ENCODE assay signal across 8 mouse cellular contexts in the genomic region with DNA sequence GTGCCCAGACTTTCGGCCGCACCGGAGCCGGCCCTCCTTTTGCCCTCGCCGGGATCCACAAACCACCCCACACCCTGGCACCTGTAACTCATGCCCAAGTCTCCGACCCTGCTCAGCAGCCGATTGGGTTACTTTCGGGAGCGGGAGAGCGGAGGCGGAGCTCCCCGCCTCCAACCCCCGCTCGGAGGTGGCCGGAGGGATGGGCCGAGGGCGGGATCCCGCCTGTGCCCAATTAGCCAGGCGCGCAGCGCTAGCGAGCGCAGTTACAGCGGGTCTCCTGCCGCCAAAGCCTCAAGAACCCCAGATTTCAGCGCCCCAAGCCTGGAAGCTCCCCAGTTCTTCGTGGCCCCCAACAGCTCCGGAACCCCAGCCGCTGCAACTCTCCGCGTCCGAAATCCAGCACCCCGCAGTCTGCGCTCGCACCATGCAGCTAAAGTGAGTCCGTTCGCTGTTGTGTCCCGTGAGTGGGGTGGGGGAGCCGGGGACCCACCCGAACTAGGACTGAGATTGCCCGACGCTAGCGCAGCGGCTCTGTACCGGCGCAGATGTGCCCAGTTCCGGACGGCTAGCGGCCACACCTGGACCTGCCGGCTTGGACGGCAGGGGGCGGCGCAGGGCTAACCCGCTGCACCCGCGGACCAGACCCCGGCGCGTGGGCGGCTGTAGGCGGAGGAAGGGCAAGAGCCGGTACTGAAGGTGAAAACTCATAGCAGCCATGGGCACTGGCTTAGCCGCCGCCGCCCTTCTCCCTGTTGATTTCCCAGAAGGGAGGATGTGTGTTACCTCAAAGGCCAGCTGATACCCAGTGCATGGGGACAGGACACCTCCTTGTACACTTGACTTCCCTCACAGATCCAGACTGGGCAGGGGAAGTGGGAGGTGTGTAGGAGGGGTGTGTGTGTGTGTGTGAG. TPM values are rescaled to one million over a fixed set of nuclear protein-coding genes. Genes with fewer than 3 reads are reported as not detected.
DNase-seq lines count a peak whose midpoint lies in the region; ATAC-seq and TF ChIP-seq lines count a peak whose summit lies in the region.

Gene Icosl, plus strand, starts transcription at position 202 of the 911 bp plus-strand sequence.

- H3K4me2 ChIP-seq in intestine, postnatal 0 days (replicated peaks; ENCODE audit: low read depth), result peak within 1 kb of the TSS; percentile 97
- peak within 1 kb of the TSS; percentile 95 for H3K4me2 ChIP-seq in limb, embryonic 12.5 days
- H3K4me2 ChIP-seq in midbrain, embryonic 12.5 days (replicated peaks), result peak within 1 kb of the TSS; percentile 99

- peak; percentile 83 for ATAC-seq in intestine, postnatal 0 days
- ATAC-seq in limb, embryonic 12.5 days (ENCODE audit: insufficient number of reproducible peaks, insufficient read depth, low FRiP score, low TSS enrichment, low read depth), result peak; percentile 87
- ATAC-seq in midbrain, embryonic 12.5 days (ENCODE audit: low FRiP score, low read depth), result peak; percentile 93

- peak within 1 kb of the TSS; percentile 64 for H3K9ac ChIP-seq in intestine, postnatal 0 days (ENCODE audit: low read depth, low read length)
- peak within 1 kb of the TSS; percentile 55 for H3K9ac ChIP-seq in limb, embryonic 12.5 days (replicated peaks)
- peak within 1 kb of the TSS; percentile 62 for H3K9ac ChIP-seq in midbrain, embryonic 12.5 days (replicated peaks)

- peak within 1 kb of the TSS; percentile 72 for H3K4me3 ChIP-seq in intestine, postnatal 0 days (ENCODE audit: low read depth, low read length)
- peak within 1 kb of the TSS; percentile 63 for H3K4me3 ChIP-seq in limb, embryonic 12.5 days (replicated peaks)
- H3K4me3 ChIP-seq in midbrain, embryonic 12.5 days, result peak within 1 kb of the TSS; percentile 64

- H3K36me3 ChIP-seq in intestine, postnatal 0 days (ENCODE audit: control insufficient read depth, insufficient read depth), result peaks cover 26% of the 10 kb centered on the region; the same call in 1 of the 2 replicates
- no peaks in the 10 kb centered on the region for H3K36me3 ChIP-seq in limb, embryonic 12.5 days
- no peaks in the 10 kb centered on the region for H3K36me3 ChIP-seq in midbrain, embryonic 12.5 days

- no peaks in the 10 kb centered on the region for H3K9me3 ChIP-seq in intestine, postnatal 0 days (ENCODE audit: control insufficient read depth)
- H3K9me3 ChIP-seq in limb, embryonic 12.5 days, result no peaks in the 10 kb centered on the region
- H3K9me3 ChIP-seq in midbrain, embryonic 12.5 days, result no peaks in the 10 kb centered on the region

- WGBS in intestine, postnatal 0 days, result under 1% methylated on average over 66 of the region's 66 CpGs
- under 1% methylated on average over 66 of the region's 66 CpGs for WGBS in limb, embryonic 12.5 days
- whole genome bisulfite sequencing in midbrain, embryonic 12.5 days, result under 1% methylated on average over 66 of the region's 66 CpGs

- peak; percentile 91 for TF ChIP-seq CTCF in intestine, postnatal 0 days (IDR thresholded peaks at IDR 0.05; ENCODE audit: low read depth)

- H3K27ac ChIP-seq in intestine, postnatal 0 days (ENCODE audit: low read depth, low read length), result no peak within 1 kb of the TSS; the same call in 1 of the 2 replicates
- H3K27ac ChIP-seq in limb, embryonic 12.5 days, result peak within 1 kb of the TSS; percentile 41; the same call in 1 of the 2 replicates
- H3K27ac ChIP-seq in midbrain, embryonic 12.5 days (replicated peaks), result no peak within 1 kb of the TSS

- DNase-seq in adrenal gland, postnatal 10 days, result peak; percentile 90
- DNase-seq in embryo, embryonic 11 days, result peak; percentile 88
- DNase-seq in heart, adult 18-20 months, result peak; percentile 87 to 93
- peak; percentile 63 for DNase-seq in spleen, adult 12 weeks (ENCODE audit: low spot score)
- no peak for DNase-seq in c-Kit-positive CD71-positive TER-119-positive erythroid progenitor cells, embryonic 14.5 days (ENCODE audit: low spot score)

- H3K27me3 ChIP-seq in intestine, postnatal 0 days (replicated peaks; ENCODE audit: control insufficient read depth, insufficient read depth, low read length), result no peaks in the 10 kb centered on the region
- H3K27me3 ChIP-seq in limb, embryonic 12.5 days, result peaks cover 25% of the 10 kb centered on the region
- peaks cover 39% of the 10 kb centered on the region for H3K27me3 ChIP-seq in midbrain, embryonic 12.5 days

- H3K4me1 ChIP-seq in intestine, postnatal 0 days (replicated peaks; ENCODE audit: control insufficient read depth, insufficient read depth, low read length), result 0 out of 2 replicates have a peak, but pooled peaks cover 3% of the 10 kb centered on the region
- peaks cover 9% of the 10 kb centered on the region for H3K4me1 ChIP-seq in limb, embryonic 12.5 days (replicated peaks)
- H3K4me1 ChIP-seq in midbrain, embryonic 12.5 days, result peaks cover 10% of the 10 kb centered on the region; the same call in 1 of the 2 replicates

RNA-seq across cellular contexts. Expression of gene Icosl, which starts in this region (rescaled TPM):
- total RNA-seq in adrenal gland, postnatal 10 days (2021), result 10 to 100 TPM in 1 of 2 experiments, 1 to 10 TPM in 1; 8.6 to 12.6 TPM
- 1 to 10 TPM; 5.7 to 8.4 TPM for total RNA-seq in heart, adult 18-20 months (2021)
- 5.6 and 5.8 TPM in 2 replicates for polyA plus RNA-seq in intestine, postnatal 0 days (2015; fragmentation: Nextera tagmentation; extraction: Ambion mirVana)
- 3.0 and 3.1 TPM in 2 replicates for polyA plus RNA-seq in limb, embryonic 12.5 days (2016; fragmentation: Nextera tagmentation; extraction: Ambion mirVana)
- polyA plus RNA-seq in midbrain, embryonic 12.5 days (2016; fragmentation: Nextera tagmentation; extraction: Ambion mirVana), result 1.2 and 1.4 TPM in 2 replicates
